Mouse (Mus musculus): ENCODE data around the gene Hpse.

Hpse gene

GRCm38 (mm10) chr5:100697398-100697797 lies 22.1 kb downstream of the Hpse start:
- no peak for DNase-seq (ENCODE audit: low spot score in 2 of 2)

GRCm38 (mm10) chr5:100685631-100686030 lies 33.9 kb downstream of the Hpse start:
- no peak for DNase-seq (ENCODE audit: low spot score in 2 of 2)

- DNase-seq (ENCODE audit: low spot score in 2 of 2), result no peak
Observed at GRCm38 (mm10) chr5:100680542-100680933, 39.0 kb downstream of the Hpse start.

- DNase-seq (ENCODE audit: low spot score in 2 of 2), result no peak
Observed at GRCm38 (mm10) chr5:100679911-100680541, 39.5 kb downstream of the Hpse start.

GRCm38 (mm10) chr5:100674711-100675376 lies 44.7 kb downstream of the Hpse start, which contains the start of gene Coq2:
TSS of gene Coq2 (minus strand) at chr5:100675140.
- peak; percentile 68 to 73 for DNase-seq (ENCODE audit: low spot score in 2 of 2)

- DNase-seq (ENCODE audit: low spot score in 2 of 2), result peak; percentile 78 to 85
Observed at GRCm38 (mm10) chr5:100673745-100674486, 45.6 kb downstream of the Hpse start.

- DNase-seq (ENCODE audit: low spot score in 2 of 2), result no peak
Observed at GRCm38 (mm10) chr5:100672403-100672802, 47.1 kb downstream of the Hpse start.

- DNase-seq (ENCODE audit: low spot score in 2 of 2), result no peak
Observed at GRCm38 (mm10) chr5:100671897-100672296, 47.6 kb downstream of the Hpse start.

GRCm38 (mm10) chr5:100671398-100671797 lies 48.1 kb downstream of the Hpse start:
- DNase-seq (ENCODE audit: low spot score in 2 of 2), result peak in 1 of 2 experiments; percentile 62

- DNase-seq (ENCODE audit: low spot score in 2 of 2), result no peak
Observed at GRCm38 (mm10) chr5:100666965-100667364, 52.6 kb downstream of the Hpse start.

GRCm38 (mm10) chr5:100663854-100664253 lies 55.7 kb downstream of the Hpse start:
- DNase-seq (ENCODE audit: low spot score in 2 of 2), result peak in 1 of 2 experiments; percentile 50

- no peak for DNase-seq (ENCODE audit: low spot score in 2 of 2)
Observed at GRCm38 (mm10) chr5:100663011-100663410, 56.5 kb downstream of the Hpse start.

- no peak for DNase-seq (ENCODE audit: low spot score in 2 of 2)
Observed at GRCm38 (mm10) chr5:100658460-100658859, 61.1 kb downstream of the Hpse start.

GRCm38 (mm10) chr5:100656352-100656751 lies 63.2 kb downstream of the Hpse start:
- no peak for DNase-seq (ENCODE audit: low spot score in 2 of 2)

GRCm38 (mm10) chr5:100652327-100652726 lies 67.2 kb downstream of the Hpse start:
- no peak for DNase-seq (ENCODE audit: low spot score in 2 of 2)

GRCm38 (mm10) chr5:100651486-100651885 lies 68.0 kb downstream of the Hpse start:
- no peak for DNase-seq (ENCODE audit: low spot score in 2 of 2)

- no peak for DNase-seq (ENCODE audit: low spot score in 2 of 2)
Observed at GRCm38 (mm10) chr5:100650969-100651368, 68.5 kb downstream of the Hpse start.

GRCm38 (mm10) chr5:100648546-100648945 lies 71.0 kb downstream of the Hpse start:
- DNase-seq (ENCODE audit: low spot score in 2 of 2), result no peak

GRCm38 (mm10) chr5:100648046-100648445 lies 71.5 kb downstream of the Hpse start:
- no peak for DNase-seq (ENCODE audit: low spot score in 2 of 2)

GRCm38 (mm10) chr5:100646558-100646957 lies 73.0 kb downstream of the Hpse start:
- DNase-seq (ENCODE audit: low spot score in 2 of 2), result no peak

- peak; percentile 30 to 50 for DNase-seq (ENCODE audit: low spot score in 2 of 2)
Observed at GRCm38 (mm10) chr5:100643991-100644535, 75.5 kb downstream of the Hpse start.

GRCm38 (mm10) chr5:100643253-100643990 lies 76.1 kb downstream of the Hpse start:
- no peak for DNase-seq (ENCODE audit: low spot score in 2 of 2)
